Mouse (Mus musculus) brain, embryonic 14.5 days (tissue): Measurements from ENCODE around the gene Prss48. TPM values are rescaled to one million over a fixed set of nuclear protein-coding genes. Genes with fewer than 3 reads are reported as not detected.

Experiments
- DNase-seq: peaks from one replicate; pipeline ENCODE4 v3.0.0-alpha.2; 2011; ENCODE audit warnings: low read depth
- CTCF ChIP-seq: fragments of 200-500 bp; IDR thresholded peaks from 2 replicates; pipeline ENCODE4 v1.5.1; 2012; ENCODE audit warnings: inconsistent platforms, mild to moderate bottlenecking, moderate library complexity, borderline replicate concordance; ENCODE audit not compliant: insufficient read depth, insufficient read length; ENCODE audit errors: extremely low read depth
- POLR2A ChIP-seq: fragments of 200-500 bp; IDR thresholded peaks from 2 replicates; pipeline ENCODE4 v1.6.1; 2012; ENCODE audit warnings: mild to moderate bottlenecking, inconsistent platforms, borderline replicate concordance; ENCODE audit not compliant: poor library complexity, insufficient read depth, insufficient read length, severe bottlenecking; ENCODE audit errors: extremely low read depth
- polyA plus RNA-seq: library from polyadenylated mRNA; depleted of rRNA; stranded (reverse); fragments of >200 nt; gene quantifications from 2 replicates; pipeline ENCODE4 v1.2.3, GENCODE M21; 2012; rRNA removed

The Prss48 gene
- polyA plus RNA-seq, 1 experiment: not detected

DNA sequence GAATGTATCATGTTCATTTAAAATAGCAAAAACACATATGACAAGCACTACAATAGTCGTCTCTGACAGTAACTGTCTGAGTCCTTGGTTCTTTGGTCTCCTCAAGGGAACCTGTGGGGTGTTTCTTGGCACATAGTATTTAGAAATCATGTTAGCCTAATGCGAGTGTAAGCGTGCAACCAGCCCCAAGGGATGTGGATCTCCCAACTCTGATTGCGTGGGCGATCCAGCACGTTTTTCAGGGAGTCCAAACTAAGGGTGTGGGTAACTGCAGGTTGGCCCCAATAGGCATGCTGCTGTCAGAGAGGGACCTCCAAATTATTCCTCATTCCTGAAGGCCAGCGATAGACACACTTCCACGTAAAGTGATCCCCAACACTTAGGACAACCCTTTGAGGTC is 33.3 kb downstream of the Prss48 start:
- no peak for DNase-seq
- TF ChIP-seq CTCF (no peak), POLR2A (no peak)

DNA sequence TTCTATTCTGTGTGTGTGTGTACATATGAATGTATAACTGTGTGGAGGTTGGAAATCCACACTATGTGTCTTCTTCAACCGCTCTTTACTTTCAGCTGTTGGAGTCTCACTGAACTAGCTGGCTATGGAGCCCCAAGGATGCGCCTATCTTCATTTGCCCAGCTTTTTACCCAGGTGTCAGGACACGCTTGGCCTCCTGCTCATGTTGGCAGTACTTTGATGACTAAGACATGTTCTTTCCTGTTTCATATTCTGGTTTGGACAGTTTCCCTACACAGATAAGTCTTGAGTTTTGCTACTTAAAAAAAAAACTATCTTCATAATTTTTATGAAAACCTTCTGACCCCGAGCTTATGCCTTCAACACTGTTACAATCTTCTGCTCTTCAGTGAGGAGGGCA is 36.8 kb downstream of the Prss48 start:
- DNase-seq: no peak
- TF ChIP-seq CTCF: no peak
- TF ChIP-seq POLR2A: no peak

DNA sequence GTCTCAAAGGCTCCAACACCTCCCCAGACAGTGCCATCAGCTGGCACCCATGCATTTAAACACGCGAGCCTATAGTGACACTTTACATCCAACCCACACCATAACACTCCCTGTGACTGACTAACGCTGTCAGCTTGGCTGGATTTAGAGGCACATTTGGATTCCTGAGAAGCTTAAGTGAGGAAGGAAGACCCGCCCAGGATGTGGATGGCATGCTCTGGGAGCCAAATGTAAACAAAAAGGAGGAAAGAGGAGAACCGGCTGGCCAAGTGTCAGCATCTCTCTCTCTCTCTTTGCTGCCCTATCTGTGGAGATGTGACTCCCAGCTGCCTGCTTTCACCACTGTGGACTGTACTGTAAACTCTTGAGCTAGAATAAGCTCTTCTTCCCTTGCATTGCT is 41.2 kb downstream of the Prss48 start:
- no peak for DNase-seq
- no peak for TF ChIP-seq POLR2A
- no peak for TF ChIP-seq CTCF

DNA sequence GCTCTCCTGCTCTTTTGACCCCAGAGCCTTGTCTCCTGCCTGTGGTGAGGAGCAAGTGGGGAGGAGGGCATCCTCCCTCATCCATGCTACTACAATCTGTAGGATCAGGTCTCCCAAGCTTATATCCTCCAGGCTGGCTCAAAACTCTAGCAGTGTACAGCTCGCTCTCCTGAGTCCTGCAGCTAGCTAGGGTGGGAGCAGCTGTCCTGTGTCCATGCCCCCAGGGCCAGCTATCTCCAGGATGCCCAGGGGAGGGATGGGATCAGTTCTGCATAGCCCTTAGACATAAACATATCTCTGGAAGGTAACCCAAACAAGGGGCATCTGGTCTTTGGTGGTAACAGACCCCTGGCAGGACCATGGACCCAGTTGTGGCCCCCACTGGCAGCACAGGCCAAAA is 42.6 kb downstream of the Prss48 start:
- DNase-seq: no peak
- TF ChIP-seq CTCF (no peak), POLR2A (no peak)

DNA sequence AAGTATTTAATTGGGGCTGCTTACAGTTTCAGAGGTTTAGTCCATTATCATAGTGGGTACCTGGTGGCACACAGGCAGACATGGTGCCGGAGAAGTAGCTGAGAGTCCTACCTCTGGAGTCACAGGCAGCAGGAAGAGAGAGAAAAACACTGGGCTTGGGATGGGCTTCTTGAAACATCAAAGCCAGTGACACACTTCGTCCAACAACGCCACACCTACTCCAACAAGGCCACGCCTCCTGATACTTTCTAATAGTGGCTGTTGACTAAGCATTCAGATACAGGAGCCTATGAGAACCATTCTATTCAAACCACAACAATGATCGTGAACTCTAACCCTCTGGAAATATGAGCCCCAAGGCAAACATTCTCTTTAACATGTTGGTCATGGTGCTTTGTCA is 46.6 kb downstream of the Prss48 start:
- DNase-seq: no peak
- TF ChIP-seq CTCF (no peak), POLR2A (no peak)

DNA sequence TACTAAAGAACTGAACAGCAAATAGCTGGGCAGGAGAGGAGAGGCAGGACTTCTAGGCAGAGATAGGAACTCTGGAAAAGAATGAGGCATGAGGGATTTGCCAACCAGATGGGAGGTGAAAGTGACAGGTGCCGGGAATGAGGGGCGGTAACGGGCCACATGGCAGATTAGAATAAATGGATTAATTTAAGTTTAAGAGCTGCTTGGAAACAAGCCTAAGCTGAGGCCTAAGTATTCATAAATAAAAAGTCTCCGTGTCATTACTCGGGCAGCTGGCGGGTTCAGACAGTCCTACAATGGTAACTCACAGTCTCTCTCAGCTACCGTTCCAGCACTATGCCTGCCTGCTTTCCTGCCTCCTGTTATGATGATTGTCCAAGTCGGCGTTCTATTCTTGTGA is 47.0 kb downstream of the Prss48 start:
- peak; percentile 63 for DNase-seq
- TF ChIP-seq CTCF (no peak), POLR2A (no peak)

DNA sequence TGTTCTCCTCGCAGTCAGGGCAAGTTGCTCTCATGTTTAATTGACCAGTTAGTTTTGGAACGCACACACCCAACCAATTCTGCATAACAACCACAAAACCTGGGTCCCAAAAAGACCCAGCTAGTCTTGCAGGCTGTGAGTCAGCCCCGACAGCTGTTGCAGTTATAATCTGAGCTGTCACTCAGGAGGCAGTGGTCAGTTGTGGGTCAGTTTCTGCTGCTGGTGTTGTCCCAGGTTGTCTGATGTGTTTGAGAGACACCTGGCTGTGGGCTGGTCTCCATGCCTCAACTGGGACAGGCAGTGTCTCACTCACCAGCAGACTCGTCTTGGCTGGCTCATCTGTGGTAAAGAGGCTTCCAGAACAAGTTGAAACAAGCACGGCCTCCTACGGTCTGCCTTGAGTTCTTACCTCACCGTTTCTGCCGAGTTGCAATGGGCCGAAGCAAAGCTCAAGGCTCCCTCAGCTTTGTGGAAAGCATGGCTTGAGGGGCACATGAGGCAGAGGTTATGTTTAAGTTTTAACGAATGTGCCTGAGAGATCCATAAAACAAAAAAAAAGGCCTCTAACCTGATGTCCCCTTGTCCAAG is 49.5 kb downstream of the Prss48 start:
- TF ChIP-seq CTCF (no peak), POLR2A (no peak)
- DNase-seq: no peak

DNA sequence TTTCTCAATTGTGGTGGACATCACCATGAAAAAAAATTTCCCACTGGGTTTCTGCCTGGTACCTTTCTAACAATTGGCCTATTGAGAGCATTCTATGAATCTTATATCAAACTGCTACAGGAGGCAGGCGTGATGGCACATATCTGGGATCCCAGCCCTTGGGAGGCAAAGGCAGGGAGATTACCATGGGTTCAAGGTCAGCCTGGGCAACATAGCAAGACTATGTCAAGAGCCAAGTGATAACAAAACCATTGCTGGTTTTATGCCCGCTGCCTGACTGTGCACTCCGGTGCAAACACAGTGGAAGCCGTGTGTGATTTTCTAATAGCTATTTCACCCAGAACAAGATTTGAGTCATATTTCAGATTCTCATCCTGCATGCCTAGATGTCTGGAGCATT is 51.4 kb downstream of the Prss48 start:
- DNase-seq: no peak
- TF ChIP-seq POLR2A (no peak), CTCF (no peak)

Other genes with a start within 250 kb of the Prss48 start
- gene Fam160a1, start 185.2 kb downstream of the Prss48 start, polyA plus RNA-seq: 0.49 and 0.53 TPM in 2 replicates
- 0.10 and 0.18 TPM in 2 replicates for gene Glt28d2, start 115.0 kb downstream of the Prss48 start, polyA plus RNA-seq
- 0.08 and 0.53 TPM in 2 replicates for gene Gm37240, start 115.0 kb downstream of the Prss48 start, polyA plus RNA-seq
- 13.4 and 19.4 TPM in 2 replicates for gene Sh3d19, start 31.4 kb downstream of the Prss48 start, polyA plus RNA-seq
- gene Rps3a1, start 140.2 kb upstream of the Prss48 start, polyA plus RNA-seq: 758 and 849 TPM in 2 replicates
- gene Lrba, start 222.2 kb upstream of the Prss48 start, polyA plus RNA-seq: 10.1 and 16.8 TPM in 2 replicates